24 mouse cellular contexts compared by ENCODE assay signal in the genomic region with DNA sequence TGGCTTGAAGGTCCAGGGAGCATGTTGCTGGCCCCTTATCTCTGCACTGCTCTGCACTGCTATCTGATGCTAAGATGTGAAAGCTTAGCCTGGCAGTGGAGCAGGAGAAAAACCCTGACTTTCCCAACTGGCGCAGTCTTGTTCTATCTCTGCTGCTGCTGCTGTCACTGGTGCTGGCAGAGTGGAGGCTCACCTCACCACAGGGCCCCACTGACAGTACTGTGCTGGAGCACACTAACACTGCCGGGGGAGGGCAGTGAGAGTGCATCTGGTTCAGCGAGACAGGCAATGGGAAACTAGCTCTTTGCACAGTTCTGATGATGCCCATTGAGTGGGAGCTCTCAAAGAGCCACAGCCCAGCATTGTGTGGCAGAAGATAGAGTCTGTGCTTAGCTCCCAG.
DNase-seq lines count a peak whose midpoint lies in the region; ATAC-seq and TF ChIP-seq lines count a peak whose summit lies in the region.
"Had no signal": no experiment of that assay in that cellular context is flagged by ENCODE, and none has a peak within 500 bp of the region (broad histone marks: within the 10 kb centered on the region; RNA-seq: fewer than 3 reads in every experiment).

No protein-coding gene starts in this region.

- no peak for ATAC-seq in forebrain, embryonic 13.5 days
- ATAC-seq in hindbrain, postnatal 0 days, result peak; percentile 32; the same call in 1 of the 2 replicates
- ATAC-seq in hindbrain, embryonic 14.5 days (ENCODE audit: low FRiP score), result no peak
- ATAC-seq: forebrain, postnatal 0 days; midbrain, embryonic 15.5 days had no signal

- no peak overlapping the region for H3K4me2 ChIP-seq in forebrain, embryonic 13.5 days
- no peak overlapping the region for H3K4me2 ChIP-seq in hindbrain, postnatal 0 days (ENCODE audit: low read depth, low read length)
- no peak overlapping the region for H3K4me2 ChIP-seq in hindbrain, embryonic 14.5 days (replicated peaks)
- H3K4me2 ChIP-seq: hindbrain, embryonic 13.5 days; limb, embryonic 15.5 days; lung, embryonic 14.5 days; midbrain, embryonic 15.5 days; neural tube, embryonic 13.5 days; stomach, embryonic 15.5 days had no signal

- H3K27me3 ChIP-seq in forebrain, embryonic 10.5 days (ENCODE audit: poor library complexity, severe bottlenecking), result peaks cover 6% of the 10 kb centered on the region; the same call in 1 of the 2 replicates
- no peaks in the 10 kb centered on the region for H3K27me3 ChIP-seq in forebrain, embryonic 13.5 days
- H3K27me3 ChIP-seq in hindbrain, postnatal 0 days (ENCODE audit: insufficient read depth, low read length), result no peaks in the 10 kb centered on the region
- no peaks in the 10 kb centered on the region for H3K27me3 ChIP-seq in hindbrain, embryonic 14.5 days (ENCODE audit: control insufficient read depth, insufficient read depth, low read length)
- no peaks in the 10 kb centered on the region for H3K27me3 ChIP-seq in thymus, adult 2 months (ENCODE audit: control insufficient read depth, insufficient read depth, low read length)
- H3K27me3 ChIP-seq: limb, embryonic 15.5 days; midbrain, embryonic 15.5 days; neural tube, embryonic 13.5 days; stomach, embryonic 15.5 days had no signal

- H3K4me1 ChIP-seq in forebrain, embryonic 10.5 days, result peaks cover 35% of the 10 kb centered on the region
- H3K4me1 ChIP-seq in forebrain, embryonic 13.5 days, result peaks cover 19% of the 10 kb centered on the region
- H3K4me1 ChIP-seq in hindbrain, postnatal 0 days (ENCODE audit: insufficient read depth, low read length), result peaks cover 4% of the 10 kb centered on the region; the same call in 1 of the 2 replicates
- peaks cover 21% of the 10 kb centered on the region for H3K4me1 ChIP-seq in hindbrain, embryonic 14.5 days (replicated peaks; ENCODE audit: control insufficient read depth, insufficient read depth, low read length)
- no peaks in the 10 kb centered on the region for H3K4me1 ChIP-seq in thymus, adult 2 months (replicated peaks; ENCODE audit: control insufficient read depth, insufficient read depth, low read length)
- H3K4me1 ChIP-seq: stomach, embryonic 15.5 days had no signal

- no peak for TF ChIP-seq CTCF in hindbrain, postnatal 0 days (IDR thresholded peaks at IDR 0.05; ENCODE audit: low read depth)
- TF ChIP-seq CTCF in thymus, adult 2 months (IDR thresholded peaks at IDR 0.05; ENCODE audit: borderline replicate concordance, control insufficient read depth, extremely low read depth, insufficient read depth, low read length, poor library complexity), result no peak

- H3K9me3 ChIP-seq in forebrain, embryonic 10.5 days, result no peaks in the 10 kb centered on the region
- H3K9me3 ChIP-seq in forebrain, embryonic 13.5 days (replicated peaks), result no peaks in the 10 kb centered on the region
- no peaks in the 10 kb centered on the region for H3K9me3 ChIP-seq in hindbrain, postnatal 0 days (ENCODE audit: low read length)
- no peaks in the 10 kb centered on the region for H3K9me3 ChIP-seq in hindbrain, embryonic 14.5 days (ENCODE audit: control insufficient read depth, low read length)
- H3K9me3 ChIP-seq: hindbrain, embryonic 13.5 days; limb, embryonic 15.5 days; midbrain, embryonic 15.5 days; neural tube, embryonic 13.5 days; stomach, embryonic 15.5 days had no signal

- H3K27ac ChIP-seq in forebrain, embryonic 10.5 days, result 0 out of 2 replicates have a peak overlapping the region, but pooled peaks have one; percentile 49
- H3K27ac ChIP-seq in forebrain, embryonic 13.5 days, result no peak overlapping the region
- no peak overlapping the region for H3K27ac ChIP-seq in hindbrain, postnatal 0 days
- H3K27ac ChIP-seq in hindbrain, embryonic 14.5 days, result no peak overlapping the region
- no peak overlapping the region for H3K27ac ChIP-seq in thymus, adult 2 months (ENCODE audit: control insufficient read depth, insufficient read depth, low read length)
- H3K27ac ChIP-seq: hindbrain, embryonic 13.5 days; limb, embryonic 15.5 days; liver, embryonic 14.5 days; midbrain, embryonic 15.5 days; neural tube, embryonic 13.5 days; stomach, embryonic 15.5 days had no signal

- no peak for DNase-seq in forebrain, embryonic 10.5 days (ENCODE audit: extremely low spot score, low spot score)
- DNase-seq in hindbrain, postnatal 0 days (ENCODE audit: low spot score), result no peak
- no peak for DNase-seq in hindbrain, embryonic 14.5 days (ENCODE audit: low spot score)
- DNase-seq in left cerebral cortex, adult 11 months (ENCODE audit: low spot score), result peak; percentile 17
- DNase-seq in left cerebral cortex, adult 9 months (ENCODE audit: low spot score in 2 of 2), result no peak
- DNase-seq in brain, adult 2 months (ENCODE audit: low read depth, low spot score), result peak; percentile 69
- no peak for DNase-seq in thymus, adult 2 months
- DNase-seq: adrenal gland, adult 2 months; cerebellum, adult 2 months; forebrain, postnatal 0 days; gastrocnemius, postnatal 36 days; heart, postnatal 36 days; kidney, adult 8-10 months; layer of hippocampus, postnatal 36 days; thymus, postnatal 36 days had no signal

- H3K4me3 ChIP-seq in forebrain, embryonic 10.5 days, result no peak overlapping the region
- no peak overlapping the region for H3K4me3 ChIP-seq in forebrain, embryonic 13.5 days
- H3K4me3 ChIP-seq in hindbrain, postnatal 0 days (ENCODE audit: low read length), result no peak overlapping the region
- H3K4me3 ChIP-seq in hindbrain, embryonic 14.5 days (replicated peaks; ENCODE audit: low read length), result no peak overlapping the region
- H3K4me3 ChIP-seq in thymus, adult 2 months (ENCODE audit: control insufficient read depth, insufficient read depth, low read length), result no peak overlapping the region
- H3K4me3 ChIP-seq: hindbrain, embryonic 13.5 days; limb, embryonic 15.5 days; midbrain, embryonic 15.5 days; myocyte; neural tube, embryonic 13.5 days; stomach, embryonic 15.5 days had no signal

- TF ChIP-seq POLR2A in thymus, adult 2 months (IDR thresholded peaks at IDR 0.05; ENCODE audit: control insufficient read depth, extremely low read depth, insufficient read depth, low read length, poor library complexity), result no peak

- no peaks in the 10 kb centered on the region for H3K36me3 ChIP-seq in forebrain, embryonic 10.5 days (replicated peaks)
- H3K36me3 ChIP-seq in forebrain, embryonic 13.5 days (ENCODE audit: poor library complexity, severe bottlenecking), result no peaks in the 10 kb centered on the region
- H3K36me3 ChIP-seq in hindbrain, postnatal 0 days (ENCODE audit: insufficient read depth, low read length), result no peaks in the 10 kb centered on the region
- H3K36me3 ChIP-seq in hindbrain, embryonic 14.5 days (replicated peaks; ENCODE audit: control insufficient read depth, insufficient read depth), result no peaks in the 10 kb centered on the region
- H3K36me3 ChIP-seq in thymus, adult 2 months (ENCODE audit: control insufficient read depth, insufficient read depth, low read length), result no peaks in the 10 kb centered on the region
- H3K36me3 ChIP-seq: hindbrain, embryonic 13.5 days; limb, embryonic 15.5 days; midbrain, embryonic 15.5 days; neural tube, embryonic 13.5 days; stomach, embryonic 15.5 days had no signal

- 74% methylated on average over 3 of the region's 3 CpGs for WGBS in forebrain, embryonic 10.5 days
- 74% methylated on average over 3 of the region's 3 CpGs for WGBS in forebrain, embryonic 13.5 days
- 49% methylated on average over 3 of the region's 3 CpGs for WGBS in hindbrain, postnatal 0 days
- 62% methylated on average over 3 of the region's 3 CpGs for WGBS in hindbrain, embryonic 14.5 days
- 90% methylated on average over 3 of the region's 3 CpGs for WGBS in thymus, adult 2 months

- H3K9ac ChIP-seq in forebrain, embryonic 13.5 days, result no peak overlapping the region
- H3K9ac ChIP-seq in hindbrain, postnatal 0 days (replicated peaks; ENCODE audit: low read length), result no peak overlapping the region
- H3K9ac ChIP-seq in hindbrain, embryonic 14.5 days, result no peak overlapping the region
- H3K9ac ChIP-seq: forebrain, postnatal 0 days; hindbrain, embryonic 13.5 days; limb, embryonic 15.5 days; liver, embryonic 14.5 days; lung, embryonic 14.5 days; midbrain, embryonic 15.5 days; neural tube, embryonic 13.5 days; stomach, embryonic 15.5 days had no signal

Comparison
In these comparisons a context has a peak if more than half of its experiments do, and no peak if none do; other contexts are left out.
1. DNase-seq: peak in left cerebral cortex, adult 11 months (single experiment) and brain, adult 2 months (single experiment); none in forebrain, embryonic 10.5 days (single experiment), hindbrain, postnatal 0 days (single experiment), hindbrain, embryonic 14.5 days (single experiment), left cerebral cortex, adult 9 months (0 of 2) and thymus, adult 2 months (single experiment).